Mouse (Mus musculus): ENCODE measurements at regions not wholly inside any gene's neighbourhood (a gene's known extent, or its start where the extent isn't known, plus 50 kb on each side); places are given as distances from the start of the nearest gene placed in this dataset.

DNA sequence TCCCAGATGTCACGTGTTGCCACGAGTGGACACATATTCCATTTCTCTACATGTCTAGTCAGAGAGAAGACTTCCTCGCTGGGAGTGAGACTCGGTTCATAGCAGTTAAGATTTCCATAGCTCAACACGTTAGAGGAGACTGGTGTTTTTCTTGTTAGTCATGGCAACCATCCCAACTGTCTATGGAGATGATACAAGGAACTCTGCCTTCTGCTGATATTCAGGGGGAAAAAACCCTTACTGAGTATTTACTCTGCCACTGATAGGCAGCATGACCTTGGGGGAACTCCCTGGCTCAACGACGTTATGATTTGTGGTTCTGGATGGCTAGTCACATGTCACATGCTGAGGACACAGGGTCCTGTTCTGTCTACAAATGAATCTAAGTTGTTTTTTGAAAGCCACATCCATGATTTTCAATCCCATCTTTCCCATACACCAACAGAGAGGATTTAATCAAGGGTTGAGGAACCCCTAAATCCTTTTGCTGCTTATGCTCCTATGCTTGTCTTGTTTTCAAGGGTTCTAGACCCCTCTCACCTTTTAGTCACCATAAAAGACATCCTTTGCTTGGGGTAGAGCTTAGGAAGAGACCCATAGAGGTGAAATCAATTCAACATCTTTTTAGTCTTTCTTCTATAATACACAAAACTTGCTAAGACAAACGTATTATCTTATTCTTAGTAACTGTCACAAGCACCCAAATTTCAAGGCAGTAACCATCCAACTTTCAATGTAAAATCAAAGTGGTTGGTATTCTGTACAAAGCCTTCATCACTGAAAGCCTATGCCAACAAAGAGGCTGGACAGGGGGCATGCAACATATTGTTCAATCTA is 50.2 kb upstream of the Adtrp start:
- DNase-seq: no peak

All from right cerebral cortex, adult 18-20 months (tissue).